Mouse (Mus musculus) neural tube, embryonic 10.5 days (tissue): ENCODE data around the gene Npepps.
"Not testable (repeated sequence)": the region's sequence is repeated elsewhere in the genome, so short reads cannot be mapped to it uniquely, and the experiment has no call there.

Experiments used
- DNase-seq: peaks from one replicate; pipeline ENCODE4 v3.0.0-alpha.2; 2017; ENCODE audit warnings: low spot score; ENCODE audit errors: extremely low spot score

Npepps gene

DNA sequence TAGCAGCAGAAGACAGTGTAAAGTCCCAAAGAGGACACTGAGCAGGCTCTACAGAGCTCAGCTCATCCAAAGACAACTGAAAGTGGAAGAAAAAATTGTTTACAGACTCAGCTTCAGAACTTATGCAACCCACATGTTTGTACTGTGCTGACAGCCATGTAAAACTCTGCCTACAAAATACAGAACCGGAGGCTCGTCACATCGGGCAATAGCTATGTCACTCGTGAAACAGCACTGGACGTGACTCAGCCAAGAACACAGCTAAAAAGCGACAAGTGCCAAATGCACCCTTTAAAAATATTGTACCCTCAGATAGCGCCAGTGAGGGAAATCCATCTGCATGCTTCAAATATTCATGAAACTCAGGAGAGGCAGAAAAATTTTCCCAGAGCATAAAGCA, 39.1 kb downstream of the Npepps start:
- no peak for DNase-seq

DNA sequence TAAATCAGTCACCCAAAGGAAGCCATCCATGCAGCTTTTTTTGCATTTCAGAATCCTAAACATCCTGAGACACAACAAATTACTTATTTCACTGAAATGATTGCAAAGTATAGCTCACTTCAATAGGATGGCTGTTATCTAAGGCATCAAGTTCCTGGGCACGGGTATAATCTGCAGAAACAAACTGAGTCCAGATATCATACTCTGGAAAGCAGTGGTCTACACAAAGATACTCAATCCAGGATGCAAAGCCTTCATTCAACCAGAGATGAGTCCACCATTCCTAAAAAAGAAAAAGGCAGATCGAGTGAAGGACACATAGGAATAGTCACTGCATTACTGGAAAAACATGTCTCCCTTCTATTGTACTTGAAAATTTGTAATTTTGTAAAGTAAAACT, 42.5 kb downstream of the Npepps start:
- no peak for DNase-seq

DNA sequence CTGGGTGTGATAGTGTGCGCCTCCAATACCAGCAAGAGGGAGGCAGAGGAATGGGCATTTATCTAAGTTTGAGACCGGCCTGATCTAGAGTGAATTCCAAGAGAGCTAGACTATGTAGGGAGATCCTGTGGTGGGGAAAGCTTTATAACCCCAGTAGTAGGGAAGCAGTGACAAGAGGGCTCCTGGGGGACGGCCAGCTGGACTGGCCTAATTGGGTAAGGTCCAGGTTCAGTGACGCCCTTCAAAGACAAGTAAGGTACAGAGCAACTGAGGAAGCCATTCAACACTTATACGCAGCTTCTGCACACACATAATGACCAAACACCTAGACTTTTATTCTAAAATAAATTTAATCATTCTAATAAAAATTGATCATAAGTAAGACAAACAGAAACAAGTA, 48.0 kb downstream of the Npepps start:
- DNase-seq: no peak

DNA sequence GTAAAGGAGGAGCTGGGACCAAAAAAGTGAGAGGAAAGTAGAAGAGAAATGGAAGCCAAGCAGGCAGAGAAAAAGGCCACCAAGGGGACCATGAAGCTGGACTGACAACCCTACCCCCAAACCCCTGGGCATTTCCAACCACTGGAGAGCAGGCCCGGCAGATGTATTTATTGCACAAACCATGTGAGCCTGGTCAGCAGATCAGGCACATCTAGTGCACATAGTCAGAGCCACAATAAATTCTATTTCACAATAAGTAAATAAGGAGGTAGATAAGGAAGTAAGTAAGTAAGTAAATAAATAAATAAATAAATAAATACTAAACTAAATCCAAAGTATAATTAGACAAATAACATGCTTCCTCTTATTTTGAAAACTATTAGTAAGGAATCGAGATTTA, 51.0 kb downstream of the Npepps start:
- DNase-seq: no peak

DNA sequence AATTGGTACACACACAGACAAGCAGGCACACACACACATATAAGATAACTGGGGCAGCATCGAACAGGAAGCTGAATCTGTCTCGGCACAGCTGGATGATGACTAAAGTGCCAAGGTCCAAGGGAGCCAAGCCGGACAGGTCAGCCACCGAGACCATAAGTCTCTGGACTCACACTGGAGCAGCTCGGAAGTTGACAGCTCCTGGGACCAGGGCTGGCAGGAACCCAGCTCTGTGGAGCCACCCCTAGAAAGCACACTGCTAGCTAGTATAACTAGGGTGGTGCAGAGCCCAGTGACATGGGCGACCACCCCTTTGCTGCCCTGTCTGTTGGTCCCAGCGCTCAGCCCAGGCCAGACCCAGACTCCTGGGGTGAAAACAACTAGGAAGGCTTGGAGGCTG, 51.5 kb downstream of the Npepps start:
- DNase-seq: no peak

DNA sequence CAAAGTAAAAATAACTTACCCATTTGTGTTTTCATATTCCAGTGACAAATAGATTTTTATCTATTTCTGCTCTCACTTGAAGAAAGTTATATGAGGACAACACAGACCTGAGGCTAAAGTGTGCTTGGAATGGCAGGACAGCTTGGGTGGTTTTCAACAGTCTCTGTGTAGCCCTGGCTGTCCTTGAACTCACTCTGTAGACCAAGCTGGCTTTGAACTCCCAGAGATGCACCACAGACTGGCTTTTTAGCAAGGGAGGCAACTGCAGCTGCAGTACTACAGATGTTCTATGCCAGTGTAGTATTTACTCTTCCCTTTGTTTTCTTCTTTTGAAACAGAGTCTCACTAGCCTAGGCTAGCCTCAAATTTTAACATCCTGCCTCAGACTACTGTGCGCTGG, 54.3 kb downstream of the Npepps start:
- no peak for DNase-seq

DNA sequence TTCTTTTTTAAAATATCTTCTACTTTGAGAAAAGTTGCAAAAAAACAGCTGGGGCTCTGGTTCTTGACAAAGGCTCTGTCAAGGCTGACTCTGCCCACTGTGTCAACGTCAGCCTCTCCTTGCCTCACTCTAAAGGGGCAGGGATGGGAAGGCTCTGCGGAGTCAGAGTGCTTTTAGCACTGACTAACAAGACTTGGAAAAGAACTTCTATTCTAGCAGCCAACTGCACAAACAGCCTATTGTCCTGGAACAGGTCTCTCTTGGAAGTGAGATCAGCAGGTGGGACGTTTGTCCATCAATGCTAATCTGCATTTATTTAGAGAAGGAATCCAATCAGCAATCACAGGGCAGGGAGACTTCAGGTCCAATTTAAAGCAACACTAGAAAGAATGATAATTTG, 57.0 kb downstream of the Npepps start:
- DNase-seq: no peak

DNA sequence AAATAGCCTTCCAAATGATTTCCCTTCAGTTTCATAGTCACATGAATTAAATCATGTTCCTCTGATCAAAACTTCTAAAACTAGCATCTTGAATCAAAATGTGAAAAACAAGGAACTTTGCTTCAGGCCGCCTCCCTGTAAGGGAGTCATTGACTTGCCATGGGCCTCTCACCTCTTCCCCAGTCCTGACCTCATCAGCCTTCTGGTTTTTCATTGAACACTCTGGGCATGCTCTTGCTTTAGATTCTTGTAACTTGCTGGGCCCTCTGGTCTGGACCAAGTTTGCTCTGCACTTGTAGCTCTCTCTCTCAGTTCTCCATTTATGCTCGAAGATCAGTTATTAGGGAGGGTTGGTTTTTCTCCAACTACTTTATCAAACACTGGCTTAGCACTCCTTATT, 58.8 kb downstream of the Npepps start:
- DNase-seq: no peak

DNA sequence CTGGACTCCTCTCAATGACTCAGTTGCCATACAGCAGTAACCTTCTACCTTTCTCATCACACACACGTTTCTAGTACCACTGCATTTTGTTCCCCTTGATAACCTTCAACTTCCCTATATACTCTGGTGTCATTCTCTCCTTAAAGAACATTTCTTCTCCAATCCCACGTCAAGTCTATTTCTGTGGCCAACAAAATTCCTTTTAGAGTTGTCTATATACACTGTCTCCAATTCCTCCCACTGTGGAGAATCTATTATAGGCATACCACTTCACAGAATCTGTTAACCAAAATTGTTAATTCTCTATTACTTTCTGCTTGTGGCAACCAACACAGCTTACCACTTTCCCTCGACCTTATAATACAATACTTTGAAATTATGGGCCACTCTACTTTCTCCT, 60.2 kb downstream of the Npepps start:
- DNase-seq: no peak

DNA sequence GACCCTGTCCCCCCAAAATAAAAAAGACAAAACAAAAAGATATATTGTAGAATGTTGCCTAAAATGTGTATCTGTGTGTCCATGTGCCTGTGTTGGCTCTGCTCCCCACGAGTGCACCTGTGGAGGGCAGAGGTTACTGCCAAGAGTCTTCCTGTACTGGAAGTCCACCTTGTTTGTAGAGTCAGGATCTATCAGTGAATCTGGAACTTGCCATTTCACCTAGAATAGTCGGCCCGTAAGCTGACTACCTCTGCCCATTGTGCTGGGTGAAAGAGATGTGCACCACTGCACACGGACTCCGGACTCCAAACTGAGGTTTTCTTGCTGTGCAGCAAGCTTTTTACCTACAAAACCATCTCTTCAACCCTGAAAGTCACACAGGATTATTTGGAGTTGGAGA, 66.0 kb downstream of the Npepps start:
- no peak for DNase-seq

DNA sequence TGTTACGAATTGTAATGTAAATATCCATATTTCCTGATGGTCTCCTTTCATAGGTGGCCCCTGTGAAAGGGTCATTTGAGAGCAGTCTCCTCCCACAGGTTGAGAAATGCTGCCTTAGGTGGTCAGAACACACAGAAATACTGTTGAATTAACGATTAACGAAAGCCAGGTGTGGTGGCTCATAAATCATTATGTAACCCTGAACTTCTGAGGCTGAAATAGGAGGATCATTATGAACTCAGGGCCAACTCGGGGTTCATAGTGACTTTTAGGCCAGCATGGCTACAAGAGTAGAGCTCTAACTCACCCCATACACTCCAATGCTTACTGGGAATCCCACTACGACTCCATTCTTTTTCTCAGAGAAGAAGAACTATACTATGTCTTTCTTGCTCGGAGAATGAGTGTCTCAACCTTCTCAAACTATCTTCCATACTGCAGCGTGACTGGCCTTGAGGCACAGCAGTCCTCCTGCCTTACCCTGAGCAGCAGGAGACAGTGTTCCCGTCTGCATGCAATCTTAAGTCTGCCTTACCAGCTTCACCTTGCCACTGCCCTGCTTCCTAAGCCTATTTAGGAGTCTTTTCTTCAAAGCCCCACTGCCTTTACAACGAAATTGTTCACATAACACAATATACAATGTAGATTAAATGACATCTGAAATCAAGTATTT, 69.6 kb downstream of the Npepps start:
- no peak for DNase-seq

DNA sequence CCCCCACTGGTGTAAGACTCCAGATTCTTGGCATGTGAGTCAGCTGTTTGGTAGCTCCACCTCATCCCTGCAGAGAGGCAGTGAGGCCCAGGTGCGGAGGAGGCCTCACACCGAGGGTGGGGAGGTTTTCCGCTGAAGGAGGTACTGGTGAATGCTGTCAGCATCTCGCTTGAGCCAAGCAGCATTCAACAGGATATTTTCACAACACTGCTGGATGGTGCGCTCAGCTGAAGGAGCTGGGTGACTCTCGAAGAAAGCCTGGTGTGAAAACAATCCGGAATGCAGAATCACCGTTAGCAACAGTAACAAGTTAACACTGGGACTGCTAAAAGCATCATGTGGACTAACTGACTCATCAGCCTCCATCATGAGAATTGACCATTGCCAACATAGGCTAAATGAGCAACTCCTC, 73.4 kb downstream of the Npepps start:
- DNase-seq: no peak

DNA sequence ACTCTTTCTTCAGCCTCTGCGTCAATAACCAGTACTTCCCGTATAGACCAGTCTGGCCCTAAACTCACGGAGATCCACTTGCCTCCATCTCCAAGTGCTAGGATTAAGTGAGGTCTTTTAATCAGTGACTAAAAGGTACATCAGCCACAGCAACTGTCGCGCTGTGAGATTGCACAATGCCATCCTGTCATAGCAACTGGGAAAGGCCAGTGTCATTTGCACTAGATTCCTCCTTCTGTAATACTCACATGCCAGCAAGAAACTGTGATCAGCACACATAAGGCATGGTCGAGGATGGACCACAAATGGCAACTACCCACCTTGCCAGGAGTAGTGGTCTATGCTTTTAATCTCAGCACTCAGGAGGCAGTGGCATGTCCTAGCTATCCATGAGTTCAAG, 80.9 kb downstream of the Npepps start:
- DNase-seq: no peak

DNA sequence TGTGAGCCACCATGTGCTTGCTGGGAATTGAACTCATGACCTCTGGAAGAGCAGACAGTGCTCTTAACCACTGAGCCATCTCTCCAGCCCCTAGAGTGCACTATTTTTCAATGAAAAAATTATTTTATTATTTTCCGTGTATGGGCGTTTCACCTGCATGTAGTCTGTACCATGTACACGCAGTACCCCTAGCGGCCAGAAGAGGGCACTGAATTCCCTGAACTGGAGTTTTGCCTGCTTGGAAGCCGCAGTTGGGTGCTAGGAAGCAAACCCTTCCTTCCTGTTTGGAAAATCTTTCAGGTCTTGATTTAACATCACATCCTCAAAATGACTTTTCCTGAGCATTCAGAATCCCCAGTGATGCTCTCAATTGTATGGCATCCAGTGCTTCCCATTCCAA, 81.8 kb downstream of the Npepps start:
- DNase-seq: peak; percentile 71

DNA sequence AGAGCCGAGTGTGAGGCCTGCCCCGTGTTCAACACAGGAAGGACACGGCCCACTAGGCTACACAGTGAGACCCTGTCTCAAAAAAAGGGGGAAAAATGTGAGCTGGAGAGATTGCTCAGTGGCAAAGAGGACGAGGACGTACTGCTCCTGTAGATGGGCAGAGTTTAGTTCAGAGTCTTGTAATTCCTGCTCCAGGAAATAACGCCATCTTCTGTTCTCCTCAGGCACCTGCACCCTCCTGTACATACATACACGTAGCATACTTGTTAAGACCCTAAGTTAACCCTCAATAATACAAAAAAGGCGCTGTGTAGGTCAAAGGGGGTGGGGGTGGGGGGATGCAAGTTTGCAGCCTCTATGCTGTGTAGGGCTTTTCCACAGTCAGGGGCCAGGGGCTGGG, 83.4 kb downstream of the Npepps start:
- no peak for DNase-seq

DNA sequence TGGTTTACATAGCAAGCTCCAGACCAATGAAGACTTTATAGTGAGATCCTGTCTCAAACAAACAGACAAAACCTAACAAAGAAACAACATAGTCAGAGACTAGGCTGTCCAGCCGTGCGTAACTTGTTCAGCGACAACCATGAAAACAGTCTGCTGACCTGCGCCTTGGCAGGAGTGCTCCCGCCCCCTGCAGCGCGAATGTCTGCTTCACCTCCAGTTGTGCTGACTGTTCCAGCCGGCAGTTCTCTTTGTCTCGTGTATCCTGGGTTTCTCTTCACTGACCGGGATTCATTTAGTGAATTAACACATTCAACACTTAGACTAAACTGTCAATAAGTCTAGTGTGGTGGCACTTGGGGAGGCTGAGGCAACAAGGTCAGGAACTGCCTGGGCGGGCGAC, 83.9 kb downstream of the Npepps start:
- no peak for DNase-seq

DNA sequence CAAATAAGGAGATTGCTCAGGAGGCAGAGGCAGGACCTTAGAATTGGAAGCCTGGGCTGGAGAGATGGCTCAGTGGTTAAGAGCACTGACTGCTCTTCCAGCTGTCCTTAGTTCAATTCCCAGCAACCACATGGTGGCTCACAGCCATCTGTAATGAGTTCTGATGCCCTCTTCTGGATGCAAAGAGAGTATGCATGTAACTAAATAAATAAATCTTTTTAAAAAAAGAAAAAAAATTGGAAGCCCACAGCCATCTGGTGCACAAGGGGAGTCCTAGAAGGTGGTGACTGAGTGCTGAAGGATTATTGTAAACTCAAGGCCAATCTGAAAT, 87.9 kb downstream of the Npepps start:
- DNase-seq: no peak

DNA sequence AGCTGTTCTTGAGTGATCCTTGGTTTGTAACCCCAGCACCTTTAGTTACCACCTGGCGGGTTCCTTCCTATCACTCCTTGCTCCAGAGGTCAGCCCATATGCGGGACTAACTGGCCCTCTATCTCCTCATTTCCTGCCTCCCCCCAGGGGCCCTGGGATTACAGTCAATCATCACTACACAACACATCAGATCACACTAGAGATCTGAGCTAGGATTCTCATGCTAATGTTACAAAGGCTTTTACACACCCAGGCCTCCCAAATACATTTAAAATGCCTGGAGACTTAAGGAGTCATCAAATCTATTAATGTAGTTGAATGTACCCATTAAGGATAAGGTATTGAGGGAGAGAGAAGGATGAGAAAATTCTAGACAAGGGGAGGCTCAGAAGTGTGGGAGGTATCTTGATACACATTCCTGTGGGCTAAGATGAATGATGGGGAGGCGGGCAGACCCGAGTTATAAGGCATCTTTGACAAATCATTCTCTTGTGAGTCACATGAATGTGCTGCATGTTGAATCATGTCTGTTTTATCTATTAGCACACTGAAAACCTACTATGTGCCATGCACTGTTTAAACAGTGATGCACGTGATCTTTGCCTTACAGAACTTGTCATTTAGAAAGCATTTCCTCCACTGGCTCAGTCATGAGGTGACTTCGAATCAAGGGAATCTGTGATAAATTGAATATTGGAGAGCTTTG, 88.4 kb downstream of the Npepps start:
- DNase-seq: no peak

DNA sequence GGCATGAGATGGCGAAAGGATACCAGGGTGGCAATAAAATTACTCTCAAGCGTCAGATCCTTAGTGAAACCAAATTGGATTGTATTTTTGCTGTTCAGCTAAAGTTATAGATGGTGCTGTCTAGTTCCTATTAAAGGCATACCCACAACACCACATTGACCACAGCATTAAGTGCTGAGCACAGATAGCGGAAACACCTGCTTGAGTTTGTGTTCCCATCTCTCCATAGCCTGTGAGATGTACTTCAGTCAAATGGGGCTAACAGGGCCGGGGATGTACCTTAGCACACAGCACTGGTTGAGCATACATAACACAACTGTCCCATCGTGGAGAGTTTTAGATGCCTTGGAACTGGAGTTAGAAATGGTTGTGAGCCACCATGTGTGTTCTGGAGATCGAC, 89.4 kb downstream of the Npepps start:
- DNase-seq: no peak

DNA sequence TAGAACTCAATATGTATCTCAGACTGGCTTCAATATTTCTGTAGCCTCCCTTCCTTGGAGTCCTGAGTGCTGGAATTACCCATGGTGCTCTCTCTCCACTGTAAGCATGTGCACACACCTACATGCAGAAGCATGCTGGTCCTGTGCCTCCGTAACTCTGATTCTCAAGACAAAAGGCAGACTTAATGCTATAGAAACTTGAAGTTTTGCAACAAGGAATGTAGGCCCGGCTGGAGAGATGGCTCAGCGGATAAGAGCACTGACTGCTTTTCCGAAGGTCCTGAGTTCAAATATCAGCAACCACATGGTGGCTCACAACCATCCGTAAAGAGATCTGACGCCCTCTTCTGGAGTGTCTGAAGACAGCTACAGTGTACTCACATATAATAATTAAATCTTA, 90.8 kb downstream of the Npepps start:
- not testable (repeated sequence) for DNase-seq

DNA sequence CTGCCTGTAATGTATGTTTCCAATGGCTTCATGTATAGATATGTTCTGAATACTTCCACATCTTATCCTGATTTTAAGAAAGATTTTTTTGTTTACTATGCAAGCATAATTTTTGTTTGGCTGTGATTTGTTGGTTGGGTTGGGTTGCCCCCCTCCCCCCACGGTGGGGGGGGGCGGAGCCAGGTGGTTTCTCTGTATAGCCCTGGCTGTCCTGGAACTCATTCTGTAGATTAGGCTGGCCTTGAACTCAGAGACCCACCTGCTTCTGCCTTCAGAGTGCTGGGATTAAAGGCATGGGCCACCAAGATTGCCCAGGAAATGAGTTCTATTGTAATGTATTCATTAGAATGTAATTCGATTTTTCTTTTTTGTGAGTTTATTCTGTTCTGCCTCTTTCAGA, 91.2 kb downstream of the Npepps start:
- DNase-seq: no peak

DNA sequence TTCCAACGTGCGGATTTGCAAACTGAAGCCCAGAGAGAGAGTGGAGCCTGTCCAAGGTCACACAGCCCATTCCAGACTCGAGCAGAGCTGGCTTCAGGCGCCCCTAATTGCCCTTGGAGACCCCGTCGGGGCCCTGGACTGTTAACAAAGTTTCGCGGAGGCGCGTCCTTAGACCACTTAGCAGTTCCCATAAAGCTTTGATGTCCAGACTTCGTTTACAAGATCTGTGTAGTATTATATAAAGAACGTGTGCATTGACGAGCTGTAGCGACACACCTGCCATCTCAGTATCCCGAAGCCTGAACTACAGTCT, 91.8 kb downstream of the Npepps start:
- DNase-seq: no peak

DNA sequence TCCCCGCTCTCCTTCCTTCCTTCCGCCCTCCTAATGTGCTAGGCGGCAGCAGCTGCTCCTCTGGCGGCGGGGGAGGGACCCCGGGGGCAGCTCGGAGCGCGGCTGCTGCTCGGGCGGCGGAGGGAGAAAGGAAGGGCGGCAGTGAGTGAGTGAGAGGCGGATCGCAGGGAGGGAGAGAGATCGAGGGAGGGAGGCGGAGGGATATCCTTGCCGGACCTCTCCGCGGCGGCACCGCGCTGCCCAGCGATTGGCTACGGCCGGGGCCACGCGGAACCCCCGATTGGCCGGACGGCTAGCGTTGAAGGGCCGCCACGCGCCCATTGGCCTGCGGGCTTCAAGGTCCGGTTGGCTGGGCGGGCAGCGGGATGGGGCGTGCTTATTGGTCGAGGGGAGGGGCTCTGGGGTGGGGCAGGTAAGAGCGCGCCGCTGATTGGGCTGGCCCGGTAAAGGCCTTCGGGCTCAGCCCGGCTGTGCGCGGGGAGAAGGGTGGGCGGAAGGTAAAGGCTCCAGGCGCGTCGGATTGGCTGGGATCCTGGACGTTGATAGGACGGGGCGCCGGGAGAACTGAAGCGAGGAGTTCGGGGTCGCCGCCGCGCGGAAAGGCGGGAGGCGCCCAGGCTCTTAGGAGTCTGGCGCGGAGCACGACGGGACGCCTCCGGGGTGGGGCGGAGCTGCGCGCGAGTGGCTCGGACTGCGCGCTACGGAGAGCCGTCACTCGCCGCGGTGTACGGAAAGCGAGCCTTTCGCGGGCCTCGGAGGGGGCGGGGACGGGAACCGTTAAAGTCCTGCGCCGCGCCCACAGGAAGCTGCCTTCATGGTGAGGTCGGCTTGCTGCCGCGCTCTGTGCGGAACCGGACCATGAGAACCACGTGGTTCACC, 92.4 kb downstream of the Npepps start, which contains the start of gene Kpnb1:
Kpnb1 (minus strand) TSS at position 118 of the 879 bp plus-strand sequence.
- peak; percentile 98 for DNase-seq
